Comparison of ENCODE assay signal across 8 mouse cellular contexts in genomic region chr11:53521120-53521820, GRCm38 (mm10). TPM values are rescaled to one million over a fixed set of nuclear protein-coding genes. Genes with fewer than 3 reads are reported as not detected.
DNase-seq lines count a peak whose midpoint lies in the region; ATAC-seq and TF ChIP-seq lines count a peak whose summit lies in the region.

No protein-coding gene starts in this region.

- TF ChIP-seq POLR2A in bone marrow, adult 2 months (IDR thresholded peaks at IDR 0.05; ENCODE audit: borderline replicate concordance, control insufficient read depth, low read depth, low read length) = no peak

- no peaks in the 10 kb centered on the region for H3K9me3 ChIP-seq in kidney, embryonic 15.5 days (replicated peaks)
- no peaks in the 10 kb centered on the region for H3K9me3 ChIP-seq in forebrain, embryonic 14.5 days (replicated peaks; ENCODE audit: control insufficient read depth, low read length)
- no peaks in the 10 kb centered on the region for H3K9me3 ChIP-seq in stomach, embryonic 16.5 days (replicated peaks; ENCODE audit: control insufficient read depth, low read length)

- H3K9ac ChIP-seq in kidney, embryonic 15.5 days = peak overlapping the region; percentile 82; the same call in 1 of the 2 replicates
- H3K9ac ChIP-seq in forebrain, embryonic 14.5 days (ENCODE audit: low read length) = peak overlapping the region; percentile 1; the same call in 1 of the 2 replicates
- peak overlapping the region; percentile 51 for H3K9ac ChIP-seq in stomach, embryonic 16.5 days (ENCODE audit: low read length)

- H3K27ac ChIP-seq in kidney, embryonic 15.5 days = peak overlapping the region; percentile 85; the same call in 1 of the 2 replicates
- peak overlapping the region; percentile 70 for H3K27ac ChIP-seq in bone marrow, adult 2 months (ENCODE audit: control insufficient read depth, insufficient read depth, low read depth, low read length, poor library complexity)
- peak overlapping the region; percentile 44; the same call in 1 of the 2 replicates for H3K27ac ChIP-seq in forebrain, embryonic 14.5 days (ENCODE audit: low read depth, low read length)
- peak overlapping the region; percentile 92 for H3K27ac ChIP-seq in stomach, embryonic 16.5 days (ENCODE audit: low read length)

- no peaks in the 10 kb centered on the region for H3K36me3 ChIP-seq in kidney, embryonic 15.5 days
- H3K36me3 ChIP-seq in forebrain, embryonic 14.5 days (ENCODE audit: control insufficient read depth, insufficient read depth, low read length) = no peaks in the 10 kb centered on the region
- no peaks in the 10 kb centered on the region for H3K36me3 ChIP-seq in stomach, embryonic 16.5 days (ENCODE audit: control insufficient read depth, insufficient read depth, low read length)

- H3K4me1 ChIP-seq in kidney, embryonic 15.5 days = peaks cover 61% of the 10 kb centered on the region
- peaks cover 1% of the 10 kb centered on the region; the same call in 1 of the 2 replicates for H3K4me1 ChIP-seq in bone marrow, adult 2 months (ENCODE audit: control insufficient read depth, insufficient read depth, low read length)
- peaks cover 22% of the 10 kb centered on the region for H3K4me1 ChIP-seq in forebrain, embryonic 14.5 days (ENCODE audit: control insufficient read depth, insufficient read depth, low read length)
- peaks cover 31% of the 10 kb centered on the region for H3K4me1 ChIP-seq in stomach, embryonic 16.5 days (ENCODE audit: control insufficient read depth, insufficient read depth, low read length)

- no peak for DNase-seq in kidney, adult 8-10 months
- no peak for DNase-seq in forebrain, embryonic 14.5 days (ENCODE audit: low spot score)
- peak; percentile 40 for DNase-seq in liver
- no peak for DNase-seq in thymus, postnatal 10 days (ENCODE audit: low spot score in 2 of 2)
- DNase-seq in urinary bladder, adult 2 months (ENCODE audit: low spot score) = no peak

- peak overlapping the region; percentile 83 for H3K4me2 ChIP-seq in kidney, embryonic 15.5 days
- H3K4me2 ChIP-seq in forebrain, embryonic 14.5 days (ENCODE audit: low read length) = peak overlapping the region; percentile 76
- H3K4me2 ChIP-seq in stomach, embryonic 16.5 days (ENCODE audit: low read depth, low read length) = peak overlapping the region; percentile 81

- H3K27me3 ChIP-seq in kidney, embryonic 15.5 days = peaks cover 6% of the 10 kb centered on the region
- no peaks in the 10 kb centered on the region for H3K27me3 ChIP-seq in forebrain, embryonic 14.5 days (replicated peaks; ENCODE audit: control insufficient read depth, insufficient read depth, low read length)
- H3K27me3 ChIP-seq in stomach, embryonic 16.5 days (ENCODE audit: control insufficient read depth, insufficient read depth, low read length) = no peaks in the 10 kb centered on the region

- H3K4me3 ChIP-seq in kidney, embryonic 15.5 days (replicated peaks) = peak overlapping the region; percentile 86
- peak overlapping the region; percentile 59 for H3K4me3 ChIP-seq in bone marrow, adult 2 months (replicated peaks; ENCODE audit: control insufficient read depth, low read depth, low read length)
- H3K4me3 ChIP-seq in forebrain, embryonic 14.5 days (ENCODE audit: low read depth, low read length) = peak overlapping the region; percentile 77
- peak overlapping the region; percentile 81 for H3K4me3 ChIP-seq in stomach, embryonic 16.5 days (replicated peaks; ENCODE audit: low read length)

- WGBS in kidney, embryonic 15.5 days = 45% methylated on average over 16 of the region's 16 CpGs
- 52% methylated on average over 16 of the region's 16 CpGs for WGBS in bone marrow, adult 2 months
- 60% methylated on average over 16 of the region's 16 CpGs for WGBS in forebrain, embryonic 14.5 days
- WGBS in stomach, embryonic 16.5 days = 33% methylated on average over 16 of the region's 16 CpGs

- ATAC-seq in kidney, embryonic 15.5 days (replicated peaks; ENCODE audit: low FRiP score) = no peak
- ATAC-seq in forebrain, embryonic 14.5 days = no peak
- ATAC-seq in stomach, embryonic 16.5 days (ENCODE audit: insufficient read depth, low FRiP score) = no peak

- no peak for TF ChIP-seq CTCF in bone marrow, adult 2 months (IDR thresholded peaks at IDR 0.05; ENCODE audit: control insufficient read depth, insufficient read depth, low read length)

RNA-seq across cellular contexts. Expression of gene Sept8, which starts 2.2 kb away (rescaled TPM):
- 21.9 and 25.6 TPM in 2 replicates for polyA plus RNA-seq in kidney, embryonic 15.5 days (2015; fragmentation: Nextera tagmentation; extraction: Ambion mirVana)
- 38.7 and 52.2 TPM in 2 replicates for polyA plus RNA-seq in bone marrow, adult 2 months (2011; ENCODE audit: insufficient read depth, insufficient read length, low replicate concordance, missing spikeins)
- polyA plus RNA-seq in forebrain, embryonic 14.5 days (2014; fragmentation: Nextera tagmentation; extraction: Ambion mirVana) = 12.3 and 16.7 TPM in 2 replicates
- 33.8 and 34.4 TPM in 2 replicates for polyA plus RNA-seq in stomach, embryonic 16.5 days (2015; fragmentation: Nextera tagmentation; extraction: Ambion mirVana)
- polyA plus RNA-seq in urinary bladder, adult 2 months (2012; rRNA removed) = 63.8 and 64.4 TPM in 2 replicates

RNA-seq across cellular contexts. Expression of gene Sowaha, which starts 41.2 kb away (rescaled TPM):
- 0.23 and 0.32 TPM in 2 replicates for polyA plus RNA-seq in kidney, embryonic 15.5 days (2015; fragmentation: Nextera tagmentation; extraction: Ambion mirVana)
- polyA plus RNA-seq in bone marrow, adult 2 months (2011; ENCODE audit: insufficient read depth, insufficient read length, low replicate concordance, missing spikeins) = 8.2 and 13.3 TPM in 2 replicates
- polyA plus RNA-seq in forebrain, embryonic 14.5 days (2014; fragmentation: Nextera tagmentation; extraction: Ambion mirVana) = 1.2 and 1.7 TPM in 2 replicates
- polyA plus RNA-seq in stomach, embryonic 16.5 days (2015; fragmentation: Nextera tagmentation; extraction: Ambion mirVana) = 0.46 and 0.58 TPM in 2 replicates
- 6.5 and 7.4 TPM in 2 replicates for polyA plus RNA-seq in urinary bladder, adult 2 months (2012; rRNA removed)

RNA-seq across cellular contexts. Expression of gene Gm9945, which starts 41.3 kb away (rescaled TPM):
- not detected in 2 replicates for polyA plus RNA-seq in kidney, embryonic 15.5 days (2015; fragmentation: Nextera tagmentation; extraction: Ambion mirVana)
- polyA plus RNA-seq in bone marrow, adult 2 months (2011; ENCODE audit: insufficient read depth, insufficient read length, low replicate concordance, missing spikeins) = not detected in 2 replicates
- 0.19 TPM in 1 of 2 replicates, not detected in the other for polyA plus RNA-seq in forebrain, embryonic 14.5 days (2014; fragmentation: Nextera tagmentation; extraction: Ambion mirVana)
- not detected in 2 replicates for polyA plus RNA-seq in stomach, embryonic 16.5 days (2015; fragmentation: Nextera tagmentation; extraction: Ambion mirVana)
- 0.11 and 0.15 TPM in 2 replicates for polyA plus RNA-seq in urinary bladder, adult 2 months (2012; rRNA removed)

RNA-seq across cellular contexts. Expression of gene Kif3a, which starts 45.9 kb away (rescaled TPM):
- 65.6 and 68.6 TPM in 2 replicates for polyA plus RNA-seq in kidney, embryonic 15.5 days (2015; fragmentation: Nextera tagmentation; extraction: Ambion mirVana)
- 3.7 and 4.5 TPM in 2 replicates for polyA plus RNA-seq in bone marrow, adult 2 months (2011; ENCODE audit: insufficient read depth, insufficient read length, low replicate concordance, missing spikeins)
- 215 and 216 TPM in 2 replicates for polyA plus RNA-seq in forebrain, embryonic 14.5 days (2014; fragmentation: Nextera tagmentation; extraction: Ambion mirVana)
- 53.5 and 57.0 TPM in 2 replicates for polyA plus RNA-seq in stomach, embryonic 16.5 days (2015; fragmentation: Nextera tagmentation; extraction: Ambion mirVana)
- 14.3 and 16.1 TPM in 2 replicates for polyA plus RNA-seq in urinary bladder, adult 2 months (2012; rRNA removed)

RNA-seq across cellular contexts. Expression of gene Gm9837, which starts 51.0 kb away (rescaled TPM):
- not detected in 2 replicates for polyA plus RNA-seq in kidney, embryonic 15.5 days (2015; fragmentation: Nextera tagmentation; extraction: Ambion mirVana)
- polyA plus RNA-seq in bone marrow, adult 2 months (2011; ENCODE audit: insufficient read depth, insufficient read length, low replicate concordance, missing spikeins) = not detected in 2 replicates
- polyA plus RNA-seq in forebrain, embryonic 14.5 days (2014; fragmentation: Nextera tagmentation; extraction: Ambion mirVana) = not detected in 2 replicates
- not detected in 2 replicates for polyA plus RNA-seq in stomach, embryonic 16.5 days (2015; fragmentation: Nextera tagmentation; extraction: Ambion mirVana)
- polyA plus RNA-seq in urinary bladder, adult 2 months (2012; rRNA removed) = not detected in 2 replicates

Comparison
In these comparisons a context has a peak if more than half of its experiments do, and no peak if none do; other contexts are left out.
1. H3K9ac ChIP-seq: peak in every context shown above with its lines; median percentile 82 in kidney, embryonic 15.5 days; 51 in stomach, embryonic 16.5 days; 1 in forebrain, embryonic 14.5 days.